In the genomic region with DNA sequence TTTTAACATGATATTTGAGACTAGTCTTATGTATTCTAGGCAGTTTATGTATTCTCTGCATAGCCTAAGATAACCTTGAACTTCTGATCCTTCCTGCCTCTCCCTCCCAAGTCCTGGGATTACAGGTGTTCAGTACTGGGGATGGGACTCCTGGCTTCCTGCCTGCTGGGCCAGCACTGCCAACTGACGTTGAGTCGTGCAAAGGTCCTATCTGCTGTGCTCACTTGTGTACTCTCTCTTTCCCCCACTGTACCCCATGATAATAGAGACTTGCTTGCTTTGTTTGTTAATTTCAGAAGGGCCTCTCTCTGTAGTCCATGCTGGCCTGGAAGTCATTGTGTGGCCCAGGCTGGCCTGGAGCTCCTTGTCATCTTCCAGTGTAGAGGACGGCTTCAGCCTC, we compare ENCODE assay signal across 15 mouse cellular contexts.
"Had no signal": no experiment of that assay in that cellular context is flagged by ENCODE, and none has a peak within 500 bp of the region (broad histone marks: within the 10 kb centered on the region; RNA-seq: fewer than 3 reads in every experiment).

No protein-coding gene starts in this region.

- H3K4me1 ChIP-seq: intestine, embryonic 15.5 days; kidney, embryonic 15.5 days; limb, embryonic 10.5 days; midbrain, embryonic 12.5 days had no signal

- ATAC-seq: intestine, embryonic 15.5 days; midbrain, embryonic 16.5 days had no signal

- H3K9me3 ChIP-seq: intestine, embryonic 15.5 days; kidney, embryonic 15.5 days; limb, embryonic 10.5 days; megakaryocyte, embryonic 14.5 days; midbrain, embryonic 12.5 days had no signal

- DNase-seq: kidney, adult 18-20 months; kidney, postnatal 14 days; lung, embryonic 14.5 days; lung, postnatal 10 days; lung, postnatal 4 days; right cerebral cortex, adult 18-20 months; right cerebral cortex, postnatal 25 days; thymus, adult 2 months; thymus, postnatal 25 days had no signal

- H3K4me2 ChIP-seq: intestine, embryonic 15.5 days; kidney, embryonic 15.5 days; lung, embryonic 14.5 days; midbrain, embryonic 12.5 days had no signal

- H3K36me3 ChIP-seq: intestine, embryonic 15.5 days; kidney, embryonic 15.5 days; limb, embryonic 10.5 days; midbrain, embryonic 12.5 days had no signal

- H3K4me3 ChIP-seq: intestine, embryonic 15.5 days; kidney, embryonic 15.5 days; limb, embryonic 10.5 days; megakaryocyte, embryonic 14.5 days; midbrain, embryonic 12.5 days had no signal

- H3K27me3 ChIP-seq: intestine, embryonic 15.5 days; kidney, embryonic 15.5 days; midbrain, embryonic 12.5 days had no signal

- H3K27ac ChIP-seq: intestine, embryonic 15.5 days; kidney, embryonic 15.5 days; limb, embryonic 10.5 days; midbrain, embryonic 12.5 days had no signal

- H3K9ac ChIP-seq: intestine, embryonic 15.5 days; kidney, embryonic 15.5 days; lung, embryonic 14.5 days; midbrain, embryonic 12.5 days had no signal
